Mouse (Mus musculus) erythroblast, adult 5-6 weeks (primary cell): ENCODE data around the gene Rab10. TPM values are rescaled to one million over a fixed set of nuclear protein-coding genes. Genes with fewer than 3 reads are reported as not detected.

Experiments
- ATAC-seq: replicated peaks from 2 replicates; pipeline ENCODE4 v1.8.0; 2016; ENCODE audit warnings: moderate number of reproducible peaks, mild to moderate bottlenecking, moderate TSS enrichment, inconsistent platforms; ENCODE audit not compliant: poor library complexity, low FRiP score, severe bottlenecking
- total RNA-seq, 2 experiments: library from RNA; stranded (forward) in 1 of 2; stranded (reverse) in 1 of 2; fragments of 150-400 nt in 1 of 2; fragments of 200-764, 138-1000 nt in 1 of 2; gene quantifications; 2 replicates each; pipeline versions ENCODE4 v1.2.3 to v1.2.4; 2015 to 2017; ENCODE audit warnings: low replicate concordance in 2 of 2

Gene Rab10
- total RNA-seq, 2 experiments from 2014 or later = 121 to 179 TPM

DNA sequence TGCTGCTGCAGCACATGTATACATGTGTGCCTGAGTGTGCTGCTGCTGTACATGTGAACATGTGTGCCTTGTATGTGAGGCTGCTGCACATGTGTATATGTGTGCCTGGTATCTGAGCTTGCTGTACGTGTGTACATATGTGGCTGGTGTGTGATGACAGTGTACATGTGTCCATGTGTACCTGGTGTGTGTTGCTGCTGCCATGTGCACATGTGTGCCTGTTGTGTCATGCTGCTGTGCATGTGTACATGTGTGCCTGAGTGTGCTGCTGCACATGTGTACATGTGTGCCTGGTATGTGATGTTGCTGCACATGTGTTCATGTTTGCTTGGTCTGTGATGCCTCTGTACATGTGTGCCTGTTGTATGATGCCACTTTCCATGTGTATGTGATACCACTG lies 70.2 kb downstream of the Rab10 start:
- no peak for ATAC-seq

DNA sequence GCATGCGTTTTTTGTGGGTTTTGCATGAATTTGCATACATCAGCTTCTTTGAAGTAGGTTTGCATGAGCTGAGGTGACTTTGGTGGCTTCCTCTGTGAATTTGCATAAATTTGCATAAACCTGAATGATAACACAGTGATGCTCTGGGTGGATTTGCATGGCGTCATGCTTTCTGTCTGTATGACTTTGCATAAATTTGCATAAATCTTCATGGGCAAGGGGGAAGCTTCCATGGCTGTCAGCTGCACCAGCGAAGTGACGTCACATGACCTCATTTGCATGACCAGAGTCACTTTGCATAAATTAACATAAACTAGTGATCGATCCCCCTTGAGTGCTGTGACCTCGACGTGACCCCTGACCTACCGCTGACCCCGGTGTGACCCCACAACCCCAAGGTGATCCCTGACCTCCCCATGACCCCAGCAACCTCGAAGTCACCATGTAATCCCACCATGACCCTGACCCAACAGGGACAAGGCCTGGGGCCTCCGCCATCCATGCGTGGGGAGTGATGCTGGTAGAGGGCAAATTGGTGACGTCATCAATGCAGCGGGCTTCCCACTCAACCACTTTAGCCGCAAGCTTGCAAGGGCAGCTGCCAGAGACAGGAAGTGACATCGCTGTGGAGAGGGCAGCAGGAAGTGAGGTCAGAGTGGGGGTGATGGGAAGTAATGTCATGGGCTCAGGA lies 71.3 kb downstream of the Rab10 start:
- ATAC-seq = no peak

DNA sequence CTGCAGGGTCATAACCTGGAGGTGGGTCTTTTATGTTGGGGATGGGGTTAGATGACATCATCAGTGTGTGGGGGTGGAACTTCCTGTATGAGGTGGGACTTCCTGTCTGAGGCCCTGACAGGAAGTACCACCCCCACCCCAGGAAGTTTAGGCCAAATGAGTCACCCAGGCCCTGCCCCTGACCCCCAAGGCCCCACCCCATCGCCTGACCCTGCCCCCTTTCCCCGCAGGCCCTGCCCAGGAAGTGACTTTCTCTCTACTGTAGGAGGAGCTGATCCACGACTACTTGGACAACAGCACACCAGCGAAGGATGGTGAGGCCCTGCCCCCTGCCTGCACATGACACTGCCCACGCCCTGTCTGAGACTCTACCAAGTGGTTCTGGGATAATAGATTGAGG lies 72.0 kb downstream of the Rab10 start:
- ATAC-seq = no peak

GRCm38 (mm10) chr12:3236831-3237681 lies 72.7 kb downstream of the Rab10 start:
- no peak for ATAC-seq

GRCm38 (mm10) chr12:3236163-3236641 lies 73.6 kb downstream of the Rab10 start:
- ATAC-seq = peak; percentile 10; the same call in 1 of the 2 replicates

DNA sequence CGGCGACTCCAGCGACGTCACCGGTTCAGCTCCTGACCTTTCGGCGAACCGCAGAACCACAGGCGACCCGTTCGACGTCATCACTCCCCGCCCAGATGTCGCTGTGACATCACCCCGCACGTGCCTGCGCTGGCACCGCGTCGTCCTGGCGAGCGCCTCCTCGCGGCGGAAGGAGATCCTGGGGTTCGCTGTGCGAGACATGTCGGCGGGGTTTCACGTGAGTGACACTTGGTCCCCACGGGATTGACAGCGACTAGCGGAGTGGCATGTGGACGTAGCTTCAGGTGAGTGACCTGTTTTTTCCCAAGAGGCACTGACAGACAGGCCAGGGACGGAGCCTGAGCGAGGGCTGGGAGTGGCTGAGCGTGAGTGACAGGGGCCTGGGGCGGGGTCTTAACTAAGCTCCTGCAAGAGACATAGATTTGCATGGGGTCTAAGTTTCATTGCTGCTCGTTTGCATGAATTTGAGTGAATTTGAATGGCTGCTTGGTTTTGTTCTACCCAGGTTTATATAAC lies 74.1 kb downstream of the Rab10 start:
- ATAC-seq = peak; percentile 77

DNA sequence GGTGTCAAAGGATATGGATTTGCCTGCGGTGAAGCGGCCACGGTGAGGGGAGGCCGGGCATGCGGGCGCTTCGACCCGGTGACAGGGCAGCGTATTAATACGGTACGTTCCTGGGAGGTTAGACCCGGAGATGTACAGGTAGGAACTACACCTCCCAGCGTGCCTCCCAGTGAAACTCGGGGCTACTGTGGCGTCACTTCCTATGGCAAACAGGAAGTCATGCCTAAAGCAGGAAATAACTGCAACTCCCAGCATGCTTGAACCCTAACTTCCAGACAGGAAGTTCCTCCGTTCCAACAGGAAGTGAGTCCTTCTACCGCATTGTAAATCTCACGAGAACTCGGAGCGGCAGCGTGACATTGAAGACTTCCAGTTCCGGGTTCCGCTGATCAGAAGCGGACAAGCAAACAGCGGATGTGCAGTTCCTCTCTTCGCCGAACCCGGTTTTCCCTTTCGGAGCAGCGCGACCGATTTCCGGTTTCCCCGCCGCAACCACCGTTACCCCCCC lies 74.6 kb downstream of the Rab10 start:
- peak; percentile 93 for ATAC-seq

DNA sequence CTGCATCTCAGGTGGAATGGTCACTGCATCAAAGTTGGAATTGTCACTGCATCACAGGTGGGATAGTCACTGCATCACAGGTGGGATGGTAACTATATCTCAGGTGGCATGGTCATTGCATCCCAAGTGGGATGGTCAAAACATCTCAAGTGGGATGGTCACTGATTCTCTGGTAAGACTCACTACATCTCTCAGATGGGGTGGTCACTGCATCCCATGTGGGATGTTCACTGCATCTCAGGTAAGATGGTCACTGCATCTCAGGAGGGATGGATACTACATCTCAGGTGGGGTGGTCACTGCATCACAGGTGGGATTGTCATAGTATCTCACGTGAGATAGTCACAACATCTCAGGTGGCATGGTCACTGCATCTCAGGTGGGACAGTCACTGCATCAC lies 75.7 kb downstream of the Rab10 start:
- ATAC-seq = no peak

- ATAC-seq = no peak
Measured at GRCm38 (mm10) chr12:3223352-3223751, 86.4 kb downstream of the Rab10 start.

DNA sequence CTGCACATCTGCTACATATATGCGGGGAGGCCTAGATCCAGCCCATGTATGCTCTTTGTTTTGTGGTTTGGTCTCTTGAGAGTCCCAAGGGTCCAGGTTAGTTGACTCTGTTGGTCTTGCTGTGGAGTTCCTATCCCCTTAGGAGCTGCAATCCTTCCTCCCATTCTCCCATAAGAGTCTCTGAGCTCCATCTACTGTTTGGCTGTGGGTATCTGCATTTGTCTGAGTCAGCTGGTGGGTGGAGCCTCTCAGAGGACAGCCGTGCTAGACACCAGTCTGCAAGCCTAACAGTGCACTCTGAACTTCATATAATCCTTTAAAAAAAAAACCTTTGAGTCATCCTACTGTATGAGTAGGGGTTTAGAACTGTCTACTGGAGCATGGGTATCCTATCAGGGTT lies 99.6 kb downstream of the Rab10 start:
- no peak for ATAC-seq

DNA sequence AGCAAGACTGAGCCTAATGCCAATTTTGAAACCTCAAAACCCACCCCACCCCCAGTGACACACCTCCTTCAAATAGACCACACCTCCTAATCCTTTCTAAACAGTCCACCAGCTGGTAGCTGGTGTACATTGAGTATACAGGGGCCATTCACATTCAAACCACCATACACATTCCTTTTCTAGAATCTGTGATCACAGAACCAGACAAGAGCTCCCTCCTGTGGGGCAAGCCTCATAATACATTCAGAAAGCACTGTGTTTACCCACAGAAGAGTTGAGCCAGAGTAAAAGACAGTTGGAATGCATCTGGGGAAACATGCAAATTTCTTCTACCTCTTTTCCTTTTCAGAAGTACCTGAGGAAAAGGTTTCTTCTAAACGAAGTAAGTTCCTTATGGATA lies 100.6 kb downstream of the Rab10 start:
- ATAC-seq = no peak

Other genes with a start within 250 kb of the Rab10 start
- not detected in 2 replicates for gene Kif3c, start 55.2 kb upstream of the Rab10 start, total RNA-seq (2015; ENCODE audit: low replicate concordance)
- gene Kif3c, start 55.2 kb upstream of the Rab10 start, total RNA-seq (2017; ENCODE audit: low replicate concordance) = 1.5 and 1.8 TPM in 2 replicates
- 21.9 and 23.0 TPM in 2 replicates for gene Asxl2, start 116.9 kb upstream of the Rab10 start, total RNA-seq (2015; ENCODE audit: low replicate concordance)
- 25.2 and 36.8 TPM in 2 replicates for gene Asxl2, start 116.9 kb upstream of the Rab10 start, total RNA-seq (2017; ENCODE audit: low replicate concordance)